Mouse (Mus musculus) cerebellum, adult 11 months (tissue): ENCODE measurements at regions not wholly inside any gene's neighbourhood (a gene's known extent, or its start where the extent isn't known, plus 50 kb on each side); places are given as distances from the start of the nearest gene placed in this dataset.

Source experiments
- DNase-seq: peaks from one replicate; pipeline ENCODE4 v3.0.0; 2022

GRCm38 (mm10) chr4:137216908-137217497, 60.3 kb upstream of the Wnt4 start:
- no peak for DNase-seq

GRCm38 (mm10) chr4:137214573-137214972, 62.7 kb upstream of the Wnt4 start:
- no peak for DNase-seq

- DNase-seq, result no peak
Measured at GRCm38 (mm10) chr4:137212846-137213245, 64.4 kb upstream of the Wnt4 start.

GRCm38 (mm10) chr4:137212106-137212505, 65.2 kb upstream of the Wnt4 start:
- no peak for DNase-seq

GRCm38 (mm10) chr4:137211288-137211687, 66.0 kb upstream of the Wnt4 start:
- DNase-seq, result no peak

- DNase-seq, result no peak
Measured at GRCm38 (mm10) chr4:137210525-137210924, 66.8 kb upstream of the Wnt4 start.

GRCm38 (mm10) chr4:137200968-137201367, 76.3 kb upstream of the Wnt4 start:
- no peak for DNase-seq

GRCm38 (mm10) chr4:137200426-137200825, 76.9 kb upstream of the Wnt4 start:
- no peak for DNase-seq

- DNase-seq, result no peak
Measured at GRCm38 (mm10) chr4:137196491-137196974, 80.8 kb upstream of the Wnt4 start.

- no peak for DNase-seq
Measured at GRCm38 (mm10) chr4:137194106-137194505, 83.2 kb upstream of the Wnt4 start.

GRCm38 (mm10) chr4:137190625-137191024, 86.7 kb upstream of the Wnt4 start:
- DNase-seq, result no peak

- peak; percentile 41 for DNase-seq
Measured at GRCm38 (mm10) chr4:137189801-137190200, 87.5 kb upstream of the Wnt4 start.

- peak; percentile 69 for DNase-seq
Measured at GRCm38 (mm10) chr4:137189058-137189457, 88.2 kb upstream of the Wnt4 start.

- no peak for DNase-seq
Measured at GRCm38 (mm10) chr4:137187592-137187991, 89.7 kb upstream of the Wnt4 start.

- no peak for DNase-seq
Measured at GRCm38 (mm10) chr4:137187051-137187450, 90.2 kb upstream of the Wnt4 start.

- no peak for DNase-seq
Measured at GRCm38 (mm10) chr4:137185001-137185400, 92.3 kb upstream of the Wnt4 start.

- no peak for DNase-seq
Measured at GRCm38 (mm10) chr4:137183181-137183850, 94.0 kb upstream of the Wnt4 start.

GRCm38 (mm10) chr4:137182547-137182946, 94.7 kb upstream of the Wnt4 start:
- DNase-seq, result no peak

GRCm38 (mm10) chr4:137181252-137181651, 96.0 kb upstream of the Wnt4 start:
- DNase-seq, result no peak

GRCm38 (mm10) chr4:137180083-137180482, 97.2 kb upstream of the Wnt4 start:
- DNase-seq, result no peak

- no peak for DNase-seq
Measured at GRCm38 (mm10) chr4:137178833-137179232, 98.5 kb upstream of the Wnt4 start.

GRCm38 (mm10) chr4:137164933-137165332, 112.4 kb upstream of the Wnt4 start:
- DNase-seq, result no peak

GRCm38 (mm10) chr4:137164429-137164828, 112.9 kb upstream of the Wnt4 start:
- peak; percentile 87 for DNase-seq

- DNase-seq, result no peak
Measured at GRCm38 (mm10) chr4:137163962-137164361, 113.3 kb upstream of the Wnt4 start.

GRCm38 (mm10) chr4:137160526-137160925, 111.9 kb upstream of the Zbtb40 start:
- no peak for DNase-seq
